Mouse (Mus musculus): ENCODE measurements around the gene Espnl. TPM values are rescaled to one million over a fixed set of nuclear protein-coding genes. Genes with fewer than 3 reads are reported as not detected.

Espnl gene
- polyA plus RNA-seq, 1 experiment = 0.06 TPM

GRCm38 (mm10) chr1:91313251-91313650 is 8.6 kb upstream of the Espnl start:
- WGBS = 69% methylated on average over 5 of the region's 5 CpGs
- peaks cover 27% of the 10 kb centered on the region for H3K36me3 ChIP-seq (ENCODE audit: control insufficient read depth, insufficient read depth, low read length)

DNA sequence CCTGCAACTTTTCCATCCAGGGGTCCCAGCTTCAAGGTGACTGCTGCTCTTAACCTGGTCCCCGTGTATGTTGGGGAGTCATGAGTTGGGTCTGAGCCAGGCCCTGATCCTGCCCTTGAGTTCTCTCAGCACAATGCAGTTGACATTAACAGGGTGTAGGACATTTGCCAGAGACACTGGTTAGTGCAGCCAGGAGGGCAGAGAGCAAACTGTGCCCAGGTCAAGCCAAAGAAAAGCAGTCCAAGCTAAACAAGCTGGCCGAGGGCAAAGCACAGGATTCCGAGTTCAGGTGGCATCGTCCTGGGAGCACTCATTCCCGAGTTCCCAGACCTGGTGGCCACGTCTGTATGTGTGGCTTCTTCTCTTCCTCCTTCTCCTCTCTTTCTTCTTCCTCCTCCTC is 4.2 kb upstream of the Espnl start:
- WGBS = 92% methylated on average over 6 of the region's 6 CpGs
- H3K27ac ChIP-seq (ENCODE audit: insufficient read depth, low read length) = no peak overlapping the region

More at GRCm38 (mm10) chr1:91313251-91313650, 8.6 kb upstream of the Espnl start:
- Histone ChIP-seq H3K27ac (ENCODE audit: insufficient read depth, low read length) (no peak overlapping the region), H3K27me3 (ENCODE audit: control insufficient read depth, insufficient read depth, low read length) (no peaks in the 10 kb centered on the region), H3K4me3 (ENCODE audit: extremely low read depth, insufficient read depth, insufficient read length) (no peak overlapping the region), H3K4me1 (ENCODE audit: control insufficient read depth, insufficient read depth, insufficient read length) (no peaks in the 10 kb centered on the region)
- no peak for DNase-seq (ENCODE audit: low read depth in 1 of 2, low spot score in 2 of 2)
- TF ChIP-seq CTCF (IDR thresholded peaks at IDR 0.05; ENCODE audit: extremely low read depth, insufficient read depth, insufficient read length, insufficient replicate concordance) (no peak), POLR2A (IDR thresholded peaks at IDR 0.05; ENCODE audit: low read depth, low read length) (no peak)

GRCm38 (mm10) chr1:91324646-91325045 is 2.8 kb downstream of the Espnl start:
- 87% methylated on average over 2 of the region's 2 CpGs for WGBS
- no peak for TF ChIP-seq POLR2A (IDR thresholded peaks at IDR 0.05; ENCODE audit: low read depth, low read length)
- TF ChIP-seq CTCF (IDR thresholded peaks at IDR 0.05; ENCODE audit: extremely low read depth, insufficient read depth, insufficient read length, insufficient replicate concordance) = no peak

More for the DNA sequence above, 4.2 kb upstream of the Espnl start:
- no peaks in the 10 kb centered on the region for H3K27me3 ChIP-seq (ENCODE audit: control insufficient read depth, insufficient read depth, low read length)
- no peaks in the 10 kb centered on the region for H3K4me1 ChIP-seq (ENCODE audit: control insufficient read depth, insufficient read depth, insufficient read length)
- H3K4me3 ChIP-seq (ENCODE audit: extremely low read depth, insufficient read depth, insufficient read length) = no peak overlapping the region
- no peak for DNase-seq (ENCODE audit: low read depth in 1 of 2, low spot score in 2 of 2)
- TF ChIP-seq POLR2A (IDR thresholded peaks at IDR 0.05; ENCODE audit: low read depth, low read length) = no peak
- no peak for TF ChIP-seq CTCF (IDR thresholded peaks at IDR 0.05; ENCODE audit: extremely low read depth, insufficient read depth, insufficient read length, insufficient replicate concordance)
- peaks cover 3% of the 10 kb centered on the region for H3K36me3 ChIP-seq (ENCODE audit: control insufficient read depth, insufficient read depth, low read length)

GRCm38 (mm10) chr1:91325488-91326042 is 3.7 kb downstream of the Espnl start:
- 75% methylated on average over 4 of the region's 4 CpGs for WGBS
- H3K36me3 ChIP-seq (ENCODE audit: control insufficient read depth, insufficient read depth, low read length) = no peaks in the 10 kb centered on the region

More at GRCm38 (mm10) chr1:91324646-91325045, 2.8 kb downstream of the Espnl start:
- Histone ChIP-seq H3K4me1 (ENCODE audit: control insufficient read depth, insufficient read depth, insufficient read length) (no peaks in the 10 kb centered on the region), H3K27me3 (ENCODE audit: control insufficient read depth, insufficient read depth, low read length) (no peaks in the 10 kb centered on the region), H3K27ac (ENCODE audit: insufficient read depth, low read length) (no peak overlapping the region), H3K36me3 (ENCODE audit: control insufficient read depth, insufficient read depth, low read length) (peaks cover 1% of the 10 kb centered on the region; the same call in 1 of the 2 replicates), H3K4me3 (ENCODE audit: extremely low read depth, insufficient read depth, insufficient read length) (no peak overlapping the region)
- DNase-seq (ENCODE audit: low read depth in 1 of 2, low spot score in 2 of 2) = no peak

DNA sequence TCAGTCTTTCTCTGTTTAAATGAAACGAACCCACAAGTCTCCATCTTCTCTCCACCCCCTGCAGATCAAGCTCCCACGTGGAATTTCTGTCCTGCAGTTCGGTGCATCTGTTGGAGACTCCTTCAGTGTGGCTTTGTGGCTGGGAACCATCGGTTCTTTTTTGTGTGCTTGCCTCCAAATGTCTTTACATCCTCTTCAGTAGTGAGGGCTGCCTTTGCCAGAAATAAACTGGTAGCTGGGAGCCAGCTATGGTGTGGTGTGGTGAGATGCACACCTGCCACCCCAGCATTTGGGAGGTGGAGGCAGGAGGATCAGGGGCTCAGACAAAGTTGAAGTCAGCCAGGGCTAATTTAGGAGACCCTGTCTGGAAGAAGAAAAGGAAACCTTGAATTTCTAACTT is 10.2 kb downstream of the Espnl start:
- 62% methylated on average over 4 of the region's 4 CpGs for WGBS
- no peak overlapping the region for H3K27ac ChIP-seq (ENCODE audit: insufficient read depth, low read length)
- H3K4me3 ChIP-seq (ENCODE audit: extremely low read depth, insufficient read depth, insufficient read length) = no peak overlapping the region
- H3K4me1 ChIP-seq (ENCODE audit: control insufficient read depth, insufficient read depth, insufficient read length) = no peaks in the 10 kb centered on the region
- DNase-seq (ENCODE audit: low read depth in 1 of 2, low spot score in 2 of 2) = no peak
- H3K27me3 ChIP-seq (ENCODE audit: control insufficient read depth, insufficient read depth, low read length) = no peaks in the 10 kb centered on the region
- TF ChIP-seq POLR2A (IDR thresholded peaks at IDR 0.05; ENCODE audit: low read depth, low read length) (no peak), CTCF (IDR thresholded peaks at IDR 0.05; ENCODE audit: extremely low read depth, insufficient read depth, insufficient read length, insufficient replicate concordance) (no peak)
- H3K36me3 ChIP-seq (ENCODE audit: control insufficient read depth, insufficient read depth, low read length) = no peaks in the 10 kb centered on the region

More at GRCm38 (mm10) chr1:91325488-91326042, 3.7 kb downstream of the Espnl start:
- Histone ChIP-seq H3K4me3 (ENCODE audit: extremely low read depth, insufficient read depth, insufficient read length) (no peak overlapping the region), H3K27ac (ENCODE audit: insufficient read depth, low read length) (no peak overlapping the region), H3K4me1 (ENCODE audit: control insufficient read depth, insufficient read depth, insufficient read length) (no peaks in the 10 kb centered on the region), H3K27me3 (ENCODE audit: control insufficient read depth, insufficient read depth, low read length) (no peaks in the 10 kb centered on the region)
- TF ChIP-seq POLR2A (IDR thresholded peaks at IDR 0.05; ENCODE audit: low read depth, low read length) (no peak), CTCF (IDR thresholded peaks at IDR 0.05; ENCODE audit: extremely low read depth, insufficient read depth, insufficient read length, insufficient replicate concordance) (no peak)
- DNase-seq (ENCODE audit: low read depth in 1 of 2, low spot score in 2 of 2) = no peak

DNA sequence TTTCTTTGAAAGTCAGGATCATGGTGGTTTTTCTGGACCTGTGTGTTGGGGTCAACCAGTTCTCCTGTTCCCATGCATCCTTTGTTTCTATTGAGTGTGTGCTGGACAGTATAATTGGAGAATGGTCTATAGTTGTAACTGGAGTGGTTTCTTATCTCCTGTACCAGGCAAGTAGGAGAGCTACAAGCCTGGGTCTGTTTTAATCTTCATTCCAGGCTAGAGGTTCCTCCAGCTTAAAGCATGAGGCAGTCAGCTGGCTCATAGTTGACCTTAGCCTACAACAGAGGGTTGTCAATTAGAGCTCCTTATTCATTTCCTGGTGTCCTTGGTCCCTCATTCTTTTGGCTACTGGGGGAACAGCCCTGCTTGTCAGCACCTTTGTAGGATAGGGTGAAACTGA is 11.7 kb downstream of the Espnl start:
- no peaks in the 10 kb centered on the region for H3K36me3 ChIP-seq (ENCODE audit: control insufficient read depth, insufficient read depth, low read length)
- H3K4me3 ChIP-seq (ENCODE audit: extremely low read depth, insufficient read depth, insufficient read length) = no peak overlapping the region
- TF ChIP-seq POLR2A (IDR thresholded peaks at IDR 0.05; ENCODE audit: low read depth, low read length) (no peak), CTCF (IDR thresholded peaks at IDR 0.05; ENCODE audit: extremely low read depth, insufficient read depth, insufficient read length, insufficient replicate concordance) (no peak)
- H3K27me3 ChIP-seq (ENCODE audit: control insufficient read depth, insufficient read depth, low read length) = no peaks in the 10 kb centered on the region
- no peak for DNase-seq (ENCODE audit: low read depth in 1 of 2, low spot score in 2 of 2)
- H3K27ac ChIP-seq (ENCODE audit: insufficient read depth, low read length) = no peak overlapping the region
- no peaks in the 10 kb centered on the region for H3K4me1 ChIP-seq (ENCODE audit: control insufficient read depth, insufficient read depth, insufficient read length)

GRCm38 (mm10) chr1:91337355-91337754 is 15.5 kb downstream of the Espnl start:
- 0 out of 2 replicates have a peak, but pooled peaks cover 5% of the 10 kb centered on the region for H3K4me1 ChIP-seq (ENCODE audit: control insufficient read depth, insufficient read depth, insufficient read length)
- no peaks in the 10 kb centered on the region for H3K27me3 ChIP-seq (ENCODE audit: control insufficient read depth, insufficient read depth, low read length)
- TF ChIP-seq POLR2A (IDR thresholded peaks at IDR 0.05; ENCODE audit: low read depth, low read length) = no peak
- no peak for TF ChIP-seq CTCF (IDR thresholded peaks at IDR 0.05; ENCODE audit: extremely low read depth, insufficient read depth, insufficient read length, insufficient replicate concordance)
- H3K36me3 ChIP-seq (ENCODE audit: control insufficient read depth, insufficient read depth, low read length) = no peaks in the 10 kb centered on the region
- 84% methylated on average over 7 of the region's 7 CpGs for WGBS
- DNase-seq (ENCODE audit: low read depth in 1 of 2, low spot score in 2 of 2) = no peak
- H3K4me3 ChIP-seq (ENCODE audit: extremely low read depth, insufficient read depth, insufficient read length) = no peak overlapping the region
- no peak overlapping the region for H3K27ac ChIP-seq (ENCODE audit: insufficient read depth, low read length)
